Mouse (Mus musculus): ENCODE measurements around the gene Cd44.

DNA sequence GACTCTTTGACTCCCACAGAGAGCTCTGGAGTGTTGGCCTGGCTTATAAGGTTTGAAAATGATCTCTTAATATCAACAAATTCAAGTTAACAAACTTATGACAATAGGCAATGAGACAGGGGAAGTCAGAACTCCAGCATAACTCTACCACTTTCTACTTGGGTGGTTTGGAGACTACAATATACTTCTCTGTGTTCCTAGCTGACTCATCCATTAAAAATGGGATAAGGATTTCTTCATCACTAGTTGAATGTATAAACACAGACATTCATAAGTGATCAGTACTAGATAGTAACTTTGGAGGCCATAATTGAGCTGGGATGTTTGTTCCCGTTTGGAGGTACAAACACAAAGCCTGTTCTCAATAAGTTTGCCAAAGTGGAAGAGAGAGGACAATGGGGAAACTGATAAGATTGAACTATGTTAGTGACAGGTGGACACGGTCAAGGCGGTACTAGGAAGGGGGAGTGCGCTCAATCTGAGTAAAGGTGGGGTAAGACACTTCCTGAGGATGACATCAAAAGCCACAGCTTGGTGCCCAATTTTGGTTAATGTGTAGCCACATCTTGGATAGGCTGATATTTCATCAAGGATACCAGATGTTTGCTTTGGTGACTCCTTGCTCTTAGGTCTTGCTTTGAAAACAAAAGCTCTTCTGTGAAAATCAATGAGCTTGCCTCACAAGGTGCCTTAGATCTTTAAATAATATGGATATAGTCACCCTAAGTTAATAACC, 95.5 kb downstream of the Cd44 start:
- TF ChIP-seq CTCF (IDR thresholded peaks at IDR 0.05; ENCODE audit: borderline replicate concordance, control insufficient read depth, extremely low read depth, insufficient read depth, low read length, poor library complexity) (no peak), POLR2A (IDR thresholded peaks at IDR 0.05; ENCODE audit: control insufficient read depth, extremely low read depth, insufficient read depth, low read length, poor library complexity) (no peak)

Measured in thymus, adult 2 months (tissue).